Mouse (Mus musculus) brain, embryonic 14.5 days (tissue): Measurements from ENCODE around the gene Foxp3. TPM values are rescaled to one million over a fixed set of nuclear protein-coding genes. Genes with fewer than 3 reads are reported as not detected.

Source experiments
- DNase-seq: peaks from one replicate; pipeline ENCODE4 v3.0.0-alpha.2; 2011; ENCODE audit warnings: low read depth
- CTCF ChIP-seq: fragments of 200-500 bp; IDR thresholded peaks from 2 replicates; pipeline ENCODE4 v1.5.1; 2012; ENCODE audit warnings: inconsistent platforms, mild to moderate bottlenecking, moderate library complexity, borderline replicate concordance; ENCODE audit not compliant: insufficient read depth, insufficient read length; ENCODE audit errors: extremely low read depth
- POLR2A ChIP-seq: fragments of 200-500 bp; IDR thresholded peaks from 2 replicates; pipeline ENCODE4 v1.6.1; 2012; ENCODE audit warnings: mild to moderate bottlenecking, inconsistent platforms, borderline replicate concordance; ENCODE audit not compliant: poor library complexity, insufficient read depth, insufficient read length, severe bottlenecking; ENCODE audit errors: extremely low read depth
- polyA plus RNA-seq: library from polyadenylated mRNA; depleted of rRNA; stranded (reverse); fragments of >200 nt; gene quantifications from 2 replicates; pipeline ENCODE4 v1.2.3, GENCODE M21; 2012; rRNA removed

Gene Foxp3
- 0.07 and 0.13 TPM in 2 replicates for polyA plus RNA-seq

DNA sequence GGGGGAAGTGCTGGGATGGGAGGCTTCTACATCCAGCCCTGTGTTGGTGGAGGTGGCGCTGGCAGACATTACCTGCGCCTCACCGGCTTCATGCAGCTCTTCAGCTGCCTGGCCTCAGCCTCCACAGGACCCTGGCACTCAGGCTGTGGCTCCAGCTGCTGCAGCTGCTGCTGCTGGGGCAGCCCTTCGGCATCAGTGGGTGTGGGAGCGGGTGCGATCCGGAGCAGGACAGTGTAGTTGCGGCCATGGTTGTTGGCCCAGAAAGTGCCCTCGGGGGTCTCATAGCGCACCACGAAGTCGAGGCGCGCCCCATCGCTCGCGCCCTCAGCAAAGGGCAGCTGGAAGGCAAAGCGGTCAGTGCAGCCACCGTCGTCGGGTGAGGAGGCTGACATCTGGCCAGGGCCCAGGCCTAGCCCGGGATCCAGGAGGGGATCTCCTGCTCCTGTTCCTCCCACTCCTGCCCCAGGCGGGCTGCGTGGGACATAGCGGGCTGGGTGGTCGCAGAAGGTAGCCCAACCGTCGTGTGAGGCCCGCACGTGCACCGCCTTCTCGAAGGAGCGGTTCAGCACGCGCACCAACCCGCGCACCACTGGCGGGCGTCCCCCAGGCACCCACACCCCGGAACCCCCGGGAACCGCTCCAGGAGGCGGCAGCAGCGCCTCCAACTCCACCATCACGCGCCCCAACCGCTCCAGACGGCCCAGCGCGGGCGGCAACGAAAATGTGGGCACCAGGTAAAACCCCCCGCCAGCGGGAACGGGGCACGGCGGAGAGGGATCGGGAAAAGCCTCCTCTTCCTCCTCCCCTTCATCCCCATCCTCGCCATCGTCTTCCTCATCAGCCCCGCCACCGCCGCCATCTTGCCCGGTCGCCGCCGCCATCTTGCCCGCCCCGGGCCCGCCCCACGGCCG lies at the start of gene Foxp3:
TSS of gene Foxp3 (plus strand) at position 469 of the 911 bp plus-strand sequence.
- TF ChIP-seq POLR2A (no peak), CTCF (no peak)

DNA sequence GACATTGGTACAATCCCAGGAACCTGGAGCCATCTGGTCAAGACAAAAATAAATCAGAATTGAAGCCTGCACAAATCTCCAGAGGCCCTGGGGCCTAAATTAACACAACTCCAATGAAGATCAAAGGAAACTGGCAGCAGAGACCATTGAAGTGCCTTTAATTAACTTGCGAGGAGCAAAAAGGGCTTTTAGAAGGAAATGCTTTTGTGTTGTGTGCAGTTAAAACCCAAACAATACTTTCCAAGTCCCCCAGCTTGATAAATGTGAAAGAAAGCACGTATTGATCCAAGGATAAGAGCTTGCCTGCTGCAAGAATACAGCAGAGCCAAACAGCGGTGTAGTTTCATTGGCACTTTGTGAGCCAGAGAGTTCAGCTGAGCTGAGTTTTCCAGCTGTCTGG lies 48.5 kb upstream of the Foxp3 start:
- TF ChIP-seq CTCF (no peak), POLR2A (no peak)
- DNase-seq: peak; percentile 53

More for the DNA sequence above, at the start of gene Foxp3:
- peak; percentile 18 for DNase-seq

DNA sequence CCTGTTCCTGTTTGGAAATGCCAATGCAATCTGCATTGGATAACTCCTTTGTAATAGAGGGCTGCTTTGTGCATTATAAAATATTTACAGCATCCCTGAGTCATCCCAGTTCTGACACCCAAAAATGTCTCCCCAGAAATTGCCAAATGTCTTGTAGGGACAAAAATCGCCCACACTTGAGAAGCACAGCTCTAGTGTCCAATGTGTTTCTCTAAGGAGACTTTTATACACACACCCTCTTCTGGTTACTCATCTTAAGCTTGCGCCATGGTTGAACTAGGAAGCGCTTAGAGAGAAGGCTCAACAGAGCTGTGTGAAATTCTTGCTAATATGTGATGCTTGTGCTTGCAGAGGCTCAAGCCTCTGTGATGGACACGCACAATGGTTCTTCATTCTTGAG lies 20.0 kb upstream of the Foxp3 start:
- TF ChIP-seq POLR2A (no peak), CTCF (no peak)
- no peak for DNase-seq

DNA sequence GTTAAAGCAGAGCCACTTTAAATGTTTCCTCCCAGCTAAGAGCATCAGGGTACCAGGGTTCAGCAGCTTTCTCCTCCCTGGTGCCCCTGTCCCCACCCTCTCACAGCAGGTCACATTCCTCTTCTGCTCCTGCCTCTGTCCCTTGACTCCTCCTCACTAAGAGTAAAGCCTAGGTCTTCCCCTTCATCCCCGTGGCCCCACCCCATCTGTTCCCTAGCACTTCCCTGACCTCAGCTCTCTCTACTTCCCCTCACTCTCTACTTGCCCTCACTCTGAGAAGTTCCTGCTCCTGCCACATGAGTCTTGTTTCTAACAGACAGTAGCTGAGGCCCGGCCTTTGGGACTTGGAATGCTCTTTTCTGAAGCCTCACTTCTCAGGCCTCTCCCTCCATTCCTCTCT lies 10.4 kb upstream of the Foxp3 start:
- TF ChIP-seq CTCF: no peak
- TF ChIP-seq POLR2A: no peak
- DNase-seq: no peak

DNA sequence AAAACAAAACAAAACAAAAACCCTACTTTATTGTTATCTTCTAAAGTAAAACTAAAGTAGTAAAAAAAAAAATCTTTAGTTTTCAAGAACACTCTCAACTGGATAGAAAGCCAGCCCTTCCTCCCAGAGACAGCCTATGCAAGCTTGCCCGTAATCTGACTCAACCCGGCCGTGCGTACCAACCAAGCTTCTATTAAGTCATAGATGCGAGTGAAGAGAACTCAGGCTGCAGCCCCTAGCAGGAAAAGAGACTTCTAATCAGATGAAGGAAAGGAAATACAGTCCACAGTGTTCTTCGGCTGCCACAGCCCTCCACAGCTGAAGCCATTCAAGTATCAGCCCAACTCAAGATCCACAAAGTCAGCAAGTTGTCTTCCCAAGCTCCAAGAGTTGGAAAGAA lies 7.1 kb upstream of the Foxp3 start:
- no peak for DNase-seq
- TF ChIP-seq CTCF (no peak), POLR2A (no peak)

DNA sequence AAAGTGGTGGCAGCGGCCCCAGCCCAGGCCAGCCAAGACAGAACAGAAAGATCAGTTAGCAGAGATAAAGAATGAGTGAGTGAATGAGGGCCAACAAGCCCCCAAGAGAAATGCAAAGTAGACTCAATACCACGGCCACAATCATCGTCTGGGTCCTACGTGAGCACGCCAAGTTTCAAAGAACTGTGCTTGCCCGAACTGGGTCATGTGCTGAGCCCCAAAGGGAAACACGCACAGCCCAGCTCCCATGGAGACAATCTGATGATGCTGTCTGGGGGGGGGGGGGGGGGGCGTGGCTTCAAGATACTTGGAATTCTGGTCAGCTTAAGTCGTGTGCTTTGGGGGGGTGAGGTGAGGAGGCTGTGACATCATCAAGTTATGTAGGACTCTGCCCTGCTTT lies 6.0 kb upstream of the Foxp3 start:
- DNase-seq: no peak
- no peak for TF ChIP-seq POLR2A
- TF ChIP-seq CTCF: no peak

DNA sequence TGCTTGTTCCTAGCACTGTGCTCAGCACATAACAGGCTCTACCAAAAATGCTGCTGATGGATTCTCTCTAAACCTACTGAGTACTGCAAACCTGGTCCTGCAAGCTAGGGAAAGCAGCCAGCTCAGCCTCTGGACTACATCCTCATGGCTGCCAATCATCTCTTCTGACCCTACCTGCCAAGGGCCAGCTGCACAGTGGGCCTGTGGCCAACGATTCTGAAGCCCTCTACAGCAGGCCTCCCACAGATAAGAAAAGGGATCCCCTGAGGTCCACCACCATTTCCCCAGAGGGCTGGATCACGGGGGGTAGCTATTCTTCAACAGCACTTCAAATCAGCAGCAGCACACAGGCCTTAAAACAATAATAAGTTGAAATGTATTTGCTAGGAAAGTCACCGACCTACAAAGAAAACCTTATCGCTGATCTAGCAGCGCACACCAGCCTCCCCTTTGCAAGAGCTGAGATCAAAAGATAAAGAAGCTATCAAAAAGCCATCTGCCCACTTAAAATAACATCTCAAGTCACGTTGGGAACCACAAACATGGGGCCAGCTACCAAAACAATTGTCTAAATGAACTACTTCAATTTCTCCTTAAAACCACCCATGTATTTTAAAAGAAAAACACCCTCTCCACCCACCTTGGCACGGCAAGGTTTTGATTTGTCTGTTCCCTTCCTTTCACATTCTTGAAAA lies 2.8 kb upstream of the Foxp3 start:
- TF ChIP-seq POLR2A (no peak), CTCF (no peak)
- DNase-seq: no peak

DNA sequence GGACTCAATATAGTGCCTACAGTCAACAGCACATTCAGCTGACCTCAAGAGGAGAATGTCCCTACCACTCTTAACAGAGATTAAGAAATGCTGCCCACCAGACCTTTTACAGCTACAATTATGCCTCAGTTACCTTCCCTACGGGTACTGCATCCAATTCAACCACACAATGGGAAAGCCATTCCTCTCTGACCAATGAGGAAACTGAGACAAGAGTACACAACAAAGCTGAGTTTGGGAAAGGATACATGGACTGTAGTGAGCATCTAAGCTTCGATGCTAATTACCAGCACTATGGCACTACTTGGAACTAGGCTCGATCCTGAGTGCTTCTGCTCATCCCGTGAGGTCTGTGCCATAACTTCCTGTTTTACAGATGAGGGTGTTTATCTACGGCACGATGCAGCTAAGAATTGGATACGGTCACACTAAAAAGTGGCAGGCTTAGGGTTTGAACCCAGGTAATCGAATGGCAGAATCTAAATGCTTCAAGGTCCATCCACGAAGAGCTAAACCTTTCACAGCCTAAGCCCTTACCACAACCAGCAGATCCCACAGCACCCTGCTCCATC lies 1.8 kb upstream of the Foxp3 start:
- no peak for DNase-seq
- no peak for TF ChIP-seq POLR2A
- no peak for TF ChIP-seq CTCF

DNA sequence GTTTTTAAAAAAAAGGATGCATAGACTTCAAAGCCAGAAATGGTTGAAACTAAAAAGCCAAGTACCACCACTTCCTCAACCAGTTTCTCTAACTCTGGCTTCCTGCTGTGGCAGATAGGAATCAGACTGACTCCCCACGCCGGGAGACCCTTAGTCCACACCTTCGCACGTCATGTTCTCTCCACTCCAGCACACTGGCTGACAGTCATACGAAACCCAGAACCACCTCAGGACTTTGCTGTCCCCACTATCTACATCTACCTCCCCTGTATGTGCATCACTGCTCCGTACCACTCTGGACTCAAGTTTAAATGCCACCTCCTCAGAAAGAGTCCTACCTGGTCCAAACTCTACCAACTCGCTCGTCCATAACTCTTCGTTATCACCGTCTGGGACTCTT lies 978 bp upstream of the Foxp3 start:
- DNase-seq: no peak

DNA sequence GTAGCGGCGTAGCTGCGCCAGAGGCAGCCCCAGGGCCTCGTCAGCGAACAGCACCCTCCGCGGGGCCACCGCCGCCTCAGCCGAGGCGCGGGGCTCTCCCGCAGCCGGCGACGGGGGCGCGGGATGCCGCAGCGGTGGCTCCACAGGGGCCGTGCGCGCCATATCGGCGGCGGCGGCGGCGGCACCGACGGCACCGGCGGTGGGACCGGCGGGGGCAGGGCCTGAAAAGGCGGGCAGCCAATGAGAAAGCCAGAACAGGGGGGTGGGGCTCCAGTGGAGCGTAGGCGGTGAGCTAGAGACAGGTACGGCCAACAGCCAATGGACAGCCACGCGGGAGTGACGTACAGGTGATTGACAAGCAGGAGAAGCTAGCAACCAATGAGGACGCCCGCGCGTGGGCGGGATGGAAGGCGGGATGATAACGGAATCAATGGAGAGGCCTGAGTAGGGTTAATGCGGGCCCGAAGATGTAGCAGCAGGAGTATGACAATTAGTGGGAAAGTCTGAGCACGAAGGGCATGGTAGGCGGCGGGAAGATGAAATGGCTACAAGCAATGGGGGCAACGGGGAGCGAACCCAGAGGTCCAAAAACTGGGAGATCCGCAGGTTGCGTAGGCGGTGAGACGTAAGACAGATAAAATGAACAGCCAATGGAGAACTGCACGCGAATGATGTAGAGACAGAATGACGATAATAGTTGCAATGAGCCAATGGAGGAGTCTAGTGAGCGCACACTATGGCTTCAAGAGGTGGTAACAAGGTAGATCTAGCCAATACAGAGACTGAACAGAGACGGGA lies 842 bp downstream of the Foxp3 start, which contains the start of gene Ppp1r3f:
TSS of gene Ppp1r3f (minus strand) at position 197 of the 798 bp plus-strand sequence.
- peak; percentile 99 for DNase-seq
- TF ChIP-seq POLR2A (peak; percentile 84), CTCF (no peak)

More for the DNA sequence above, 978 bp upstream of the Foxp3 start:
- no peak for TF ChIP-seq POLR2A
- TF ChIP-seq CTCF: no peak

DNA sequence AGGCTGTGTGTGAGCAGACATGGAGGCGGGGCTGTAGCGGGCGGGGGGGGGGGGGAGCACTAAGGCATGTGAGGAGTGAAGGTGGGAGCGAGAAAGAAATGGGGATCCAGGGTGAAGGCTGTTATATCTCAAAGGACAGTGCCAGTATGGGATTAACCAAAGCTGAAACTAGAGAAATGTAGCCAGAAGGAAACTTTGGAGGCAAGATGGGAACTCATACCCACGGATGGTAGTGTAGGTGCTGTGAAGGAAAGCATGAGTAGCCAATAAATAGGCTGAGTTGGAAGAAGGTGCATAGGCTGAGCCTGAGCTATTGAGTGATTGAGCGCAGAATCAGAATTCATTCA lies 1.4 kb downstream of the Foxp3 start:
- TF ChIP-seq CTCF (no peak), POLR2A (no peak)
- no peak for DNase-seq

DNA sequence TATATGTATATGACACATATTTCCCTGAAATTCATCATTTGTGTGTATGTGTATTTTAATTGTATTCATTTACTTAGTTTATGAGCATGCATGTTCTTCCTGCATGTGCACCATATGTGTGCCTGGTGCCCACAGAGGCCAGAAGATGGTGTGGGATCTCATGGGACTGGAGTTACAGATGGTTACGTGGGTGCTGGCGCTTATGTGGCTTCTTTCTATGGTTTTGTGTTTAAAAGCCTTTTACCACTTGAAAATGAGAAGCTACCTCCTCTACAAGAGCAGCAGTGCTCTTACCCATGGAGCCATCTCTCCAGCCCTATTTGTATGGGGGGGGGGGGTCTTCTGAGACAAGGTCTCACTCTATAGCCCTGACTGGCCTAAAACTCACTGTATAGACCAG lies 7.7 kb downstream of the Foxp3 start:
- no peak for DNase-seq
- TF ChIP-seq CTCF: no peak
- TF ChIP-seq POLR2A: no peak

DNA sequence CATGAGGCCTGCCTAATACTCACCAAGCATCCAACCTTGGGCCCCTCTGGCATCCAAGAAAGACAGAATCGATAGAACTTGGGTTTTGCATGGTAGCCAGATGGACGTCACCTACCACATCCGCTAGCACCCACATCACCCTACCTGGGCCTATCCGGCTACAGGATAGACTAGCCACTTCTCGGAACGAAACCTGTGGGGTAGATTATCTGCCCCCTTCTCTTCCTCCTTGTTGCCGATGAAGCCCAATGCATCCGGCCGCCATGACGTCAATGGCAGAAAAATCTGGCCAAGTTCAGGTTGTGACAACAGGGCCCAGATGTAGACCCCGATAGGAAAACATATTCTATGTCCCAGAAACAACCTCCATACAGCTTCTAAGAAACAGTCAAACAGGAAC lies 10.4 kb downstream of the Foxp3 start:
- no peak for DNase-seq

DNA sequence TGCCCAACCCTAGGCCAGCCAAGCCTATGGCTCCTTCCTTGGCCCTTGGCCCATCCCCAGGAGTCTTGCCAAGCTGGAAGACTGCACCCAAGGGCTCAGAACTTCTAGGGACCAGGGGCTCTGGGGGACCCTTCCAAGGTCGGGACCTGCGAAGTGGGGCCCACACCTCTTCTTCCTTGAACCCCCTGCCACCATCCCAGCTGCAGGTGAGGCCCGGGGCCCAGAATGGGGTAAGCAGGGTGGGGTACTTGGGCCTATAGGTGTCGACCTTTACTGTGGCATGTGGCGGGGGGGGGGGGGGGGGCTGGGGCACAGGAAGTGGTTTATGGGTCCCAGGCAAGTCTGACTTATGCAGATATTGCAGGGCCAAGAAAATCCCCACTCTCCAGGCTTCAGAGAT lies 12.9 kb downstream of the Foxp3 start:
- no peak for DNase-seq
- TF ChIP-seq CTCF (no peak), POLR2A (no peak)

More for the DNA sequence above, 10.4 kb downstream of the Foxp3 start:
- TF ChIP-seq CTCF (no peak), POLR2A (no peak)
